Mouse (Mus musculus) neutrophil, adult 5-6 weeks (primary cell): Measurements from ENCODE around the gene Trub1. TPM values are rescaled to one million over a fixed set of nuclear protein-coding genes. Genes with fewer than 3 reads are reported as not detected.

Experiments used
- ATAC-seq: fragments of 151-379, 151-347 bp; 2 replicates; pipeline ENCODE4 v1.8.0; 2017; ENCODE audit warnings: mild to moderate bottlenecking, moderate TSS enrichment; ENCODE audit not compliant: insufficient number of reproducible peaks, poor library complexity, low FRiP score, severe bottlenecking; ENCODE audit errors: extremely low read depth
- total RNA-seq: library from RNA; stranded (forward); fragments of 200-1000 nt; gene quantifications from 2 replicates; pipeline ENCODE4 v1.2.3, GENCODE M21; 2017

Trub1 gene
- total RNA-seq, 1 experiment from 2014 or later, result 7.6 TPM

DNA sequence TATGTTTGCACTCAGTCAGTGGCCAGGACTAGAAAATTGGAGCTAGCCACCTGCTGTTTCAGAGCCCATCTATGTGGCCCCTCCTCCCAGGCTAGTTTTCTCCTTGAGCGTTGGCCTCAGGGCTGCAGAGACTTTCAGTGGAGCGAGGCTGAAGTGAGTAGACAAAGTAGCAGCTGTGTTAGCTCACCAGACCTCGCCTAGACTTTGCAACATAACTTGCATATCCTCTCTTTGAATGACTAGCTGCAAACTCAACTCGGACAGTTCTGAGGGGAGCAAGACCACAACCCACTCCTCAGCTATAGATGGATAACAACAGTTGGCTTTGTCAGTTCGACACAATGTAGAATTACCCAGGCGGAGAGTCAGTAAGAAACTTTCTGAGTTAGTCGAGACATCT is 81.5 kb downstream of the Trub1 start:
- no peak for ATAC-seq

DNA sequence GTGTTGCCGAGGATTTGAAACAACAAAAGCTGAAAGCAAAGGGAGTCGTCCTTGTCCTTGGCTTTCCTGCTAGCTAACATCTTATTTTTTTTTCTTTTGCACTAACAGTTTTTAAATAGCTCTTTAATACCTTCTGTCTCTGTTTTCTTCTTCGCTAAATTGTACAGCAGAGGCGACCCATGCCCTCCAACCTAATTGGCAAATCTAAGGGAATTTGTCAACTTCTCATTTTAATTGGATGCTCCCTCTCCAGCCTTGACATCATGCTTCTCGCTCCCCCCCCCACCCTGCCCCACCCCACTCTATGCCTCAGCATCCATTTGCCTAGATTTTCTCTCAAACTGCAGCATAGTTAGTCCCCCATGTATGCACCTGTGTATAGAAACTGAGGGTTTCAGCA is 83.8 kb downstream of the Trub1 start:
- ATAC-seq, result no peak

DNA sequence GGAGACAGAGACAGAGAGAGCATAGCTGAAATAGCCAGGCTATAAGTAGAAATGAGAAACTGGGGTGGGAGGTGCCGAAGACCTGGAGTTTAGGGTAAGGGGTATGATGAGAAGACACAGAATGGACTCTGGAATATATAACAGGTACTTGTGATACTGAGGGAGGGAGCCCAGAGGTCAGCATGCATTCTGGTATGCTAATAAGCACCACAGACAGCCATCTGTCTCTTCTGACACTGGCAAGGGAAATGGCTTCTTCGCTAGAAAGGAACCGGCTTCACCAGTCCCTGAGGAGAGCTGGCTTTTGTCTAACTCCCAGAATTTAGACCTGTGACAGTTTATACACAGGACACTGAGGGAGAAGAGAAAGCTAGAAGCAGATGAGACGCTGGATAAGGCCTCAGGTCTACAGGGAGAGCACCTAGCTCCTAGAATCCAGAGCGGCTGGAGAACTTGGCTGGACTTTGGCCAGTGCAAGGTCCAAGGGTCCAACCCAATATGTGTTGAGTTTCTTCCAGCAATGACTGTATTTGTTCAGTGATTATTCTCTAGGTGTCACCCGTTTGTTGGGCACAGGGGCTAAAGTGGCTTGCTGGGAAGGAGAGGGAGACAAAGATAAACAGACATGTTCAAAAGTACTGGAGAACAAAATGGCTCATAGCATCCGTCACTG is 84.9 kb downstream of the Trub1 start:
- ATAC-seq, result no peak

DNA sequence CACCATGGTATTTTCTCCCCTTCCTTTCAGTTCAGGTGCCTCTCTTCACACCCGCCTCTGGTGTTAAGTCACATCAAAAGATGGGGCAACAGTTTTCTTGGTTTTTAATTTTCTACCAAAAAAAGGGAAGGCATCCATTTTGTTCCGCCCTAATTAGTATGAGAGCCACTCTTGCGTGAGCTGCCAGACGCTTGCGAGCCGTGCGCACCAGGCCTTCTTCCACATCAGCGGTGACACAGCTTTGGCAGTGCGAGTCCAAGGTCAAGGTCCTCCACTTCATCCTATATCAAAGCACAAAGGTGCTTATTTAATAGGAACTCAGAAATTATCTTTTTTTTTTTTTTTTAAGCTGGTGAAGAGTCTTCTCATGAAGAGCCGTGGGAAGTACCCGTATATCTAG is 87.4 kb downstream of the Trub1 start:
- ATAC-seq, result no peak

Other genes starting within 250 kb of the Trub1 start
- 255 TPM in 2 replicates for gene Ablim1, start 138.0 kb upstream of the Trub1 start, total RNA-seq
- gene Fam160b1, start 92.2 kb upstream of the Trub1 start, total RNA-seq, result 36.7 and 39.7 TPM in 2 replicates
- 26.0 and 27.2 TPM in 2 replicates for gene Atrnl1, start 158.1 kb downstream of the Trub1 start, total RNA-seq